Mouse (Mus musculus) cerebellum, adult 2 months (tissue): ENCODE measurements around the gene Rad51c.

ENCODE experiments used
- CTCF ChIP-seq: fragments of 200-500 bp; IDR thresholded peaks from 2 replicates; pipeline ENCODE4 v1.5.1; 2011; ENCODE audit warnings: low read depth, mild to moderate bottlenecking, control low read depth, low read length, moderate library complexity, borderline replicate concordance; ENCODE audit not compliant: insufficient read depth
- POLR2A ChIP-seq: fragments of 200-500 bp; IDR thresholded peaks from 2 replicates; pipeline ENCODE4 v1.6.1; 2011; ENCODE audit warnings: low read length, control low read depth, borderline replicate concordance; ENCODE audit not compliant: insufficient read depth

DNA sequence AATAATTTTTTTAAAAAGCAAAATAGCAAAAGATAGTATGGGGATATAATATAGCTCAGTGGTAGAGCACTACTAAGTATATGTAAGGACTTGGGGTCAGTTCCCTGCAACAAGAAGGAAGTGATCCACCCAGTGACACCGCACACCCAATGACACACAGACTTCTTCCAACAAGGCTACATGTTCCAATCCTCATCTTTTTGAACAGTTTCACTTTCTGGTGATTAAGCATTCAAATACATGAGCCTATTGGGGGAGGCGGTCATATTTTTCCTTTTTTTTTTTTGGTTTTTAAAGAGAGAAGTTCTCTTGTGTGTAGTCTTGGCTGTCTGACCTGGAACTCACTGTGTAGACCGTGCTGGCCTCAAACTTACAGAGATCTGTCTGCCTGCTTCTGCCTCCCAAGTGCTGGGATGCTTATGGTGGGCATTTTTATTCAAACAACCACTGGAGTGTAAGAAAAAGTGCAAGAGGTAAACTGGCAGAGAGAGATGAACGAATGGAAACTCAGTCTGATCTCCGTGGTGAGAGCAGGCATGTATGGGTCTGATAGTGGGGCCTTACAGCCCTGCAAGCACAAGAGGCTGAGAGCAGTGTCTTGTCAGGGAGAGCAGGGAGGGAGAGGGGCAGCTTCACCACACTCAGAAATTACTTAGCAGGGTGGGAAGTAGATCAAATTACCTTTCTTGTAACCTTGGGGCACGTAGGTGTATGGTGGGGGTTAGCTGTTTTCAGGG lies 28.3 kb upstream of the Rad51c start:
- TF ChIP-seq POLR2A (no peak), CTCF (no peak)
